Mouse (Mus musculus) neural tube, embryonic 12.5 days (tissue): Measurements from ENCODE around the gene Asb7. TPM values are rescaled to one million over a fixed set of nuclear protein-coding genes. Genes with fewer than 3 reads are reported as not detected.

ENCODE experiments used
- ATAC-seq: fragments of 200-750 bp; cut with Nextera tagmentation; 2 replicates; pipeline ENCODE4 v1.8.0; 2017; ENCODE audit warnings: low read depth, mild to moderate bottlenecking, moderate TSS enrichment, moderate library complexity; ENCODE audit not compliant: low FRiP score
- H3K27ac ChIP-seq: fragments of 300-500 bp; sonication (generic); 2 replicates; pipeline ENCODE4 v1.5.1; 2016
- H3K27me3 ChIP-seq: fragments of 300-500 bp; sonication (generic); replicated peaks from 2 replicates; pipeline ENCODE4 v1.6.1; 2016; ENCODE audit warnings: mild to moderate bottlenecking
- H3K36me3 ChIP-seq: fragments of 300-500 bp; sonication (generic); 2 replicates; pipeline ENCODE4 v1.6.1; 2016; ENCODE audit warnings: mild to moderate bottlenecking
- H3K4me1 ChIP-seq: fragments of 300-500 bp; sonication (generic); 2 replicates; pipeline ENCODE4 v1.6.1; 2016
- H3K4me2 ChIP-seq: fragments of 300-500 bp; sonication (generic); replicated peaks from 2 replicates; pipeline ENCODE4 v1.6.1; 2016; ENCODE audit warnings: mild to moderate bottlenecking
- H3K4me3 ChIP-seq: fragments of 300-500 bp; sonication (generic); 2 replicates; pipeline ENCODE4 v1.5.1; 2016
- H3K9ac ChIP-seq: fragments of 300-500 bp; sonication (generic); 2 replicates; pipeline ENCODE4 v1.6.1; 2016; ENCODE audit warnings: mild to moderate bottlenecking
- H3K9me3 ChIP-seq: fragments of 300-500 bp; sonication (generic); 2 replicates; pipeline ENCODE4 v1.6.1; 2016; ENCODE audit warnings: mild to moderate bottlenecking
- WGBS: fragments of 180-500 bp; shearing (Covaris S2); methylation state at CpG from one replicate; pipeline ENCODE4 v1.1.7; 2016; 5-methylcytosine and 5-hydroxymethylcytosine counted together
- polyA plus RNA-seq: library from polyadenylated mRNA; unstranded; fragments of >200 nt; fragmentation: Nextera tagmentation; extraction: Ambion mirVana; gene quantifications from 2 replicates; pipeline ENCODE4 v1.2.1, GENCODE M21; 2016

Gene Asb7
- polyA plus RNA-seq, 1 experiment from 2014 or later = 22.5 TPM

DNA sequence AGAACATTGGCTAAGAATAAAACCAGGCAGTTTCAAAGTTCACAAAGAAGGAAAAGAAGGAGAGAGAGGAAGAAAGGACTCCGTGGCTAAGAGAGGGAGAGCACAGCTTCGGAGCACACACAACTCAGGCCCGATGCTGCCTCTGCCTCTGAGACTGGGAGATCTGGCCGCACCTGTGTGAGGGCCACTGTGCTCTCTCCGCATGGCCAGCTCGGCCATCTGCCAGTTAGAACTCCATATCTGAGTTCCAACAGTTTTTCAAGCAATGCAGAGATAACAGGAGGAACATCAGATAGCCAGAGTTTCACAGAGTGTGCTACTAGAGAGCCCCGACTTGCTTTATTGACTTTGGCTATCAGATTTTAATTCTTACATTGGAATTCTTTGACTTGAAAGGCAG lies 5.1 kb upstream of the Asb7 start:
- 83% methylated on average over 7 of the region's 7 CpGs for WGBS
- no peak overlapping the region for H3K27ac ChIP-seq
- H3K4me1 ChIP-seq = peaks cover 3% of the 10 kb centered on the region; the same call in 1 of the 2 replicates
- no peaks in the 10 kb centered on the region for H3K27me3 ChIP-seq
- H3K9ac ChIP-seq = no peak overlapping the region
- ATAC-seq = no peak
- peaks cover 5% of the 10 kb centered on the region; the same call in 1 of the 2 replicates for H3K36me3 ChIP-seq
- no peaks in the 10 kb centered on the region for H3K9me3 ChIP-seq
- no peak overlapping the region for H3K4me3 ChIP-seq
- no peak overlapping the region for H3K4me2 ChIP-seq

DNA sequence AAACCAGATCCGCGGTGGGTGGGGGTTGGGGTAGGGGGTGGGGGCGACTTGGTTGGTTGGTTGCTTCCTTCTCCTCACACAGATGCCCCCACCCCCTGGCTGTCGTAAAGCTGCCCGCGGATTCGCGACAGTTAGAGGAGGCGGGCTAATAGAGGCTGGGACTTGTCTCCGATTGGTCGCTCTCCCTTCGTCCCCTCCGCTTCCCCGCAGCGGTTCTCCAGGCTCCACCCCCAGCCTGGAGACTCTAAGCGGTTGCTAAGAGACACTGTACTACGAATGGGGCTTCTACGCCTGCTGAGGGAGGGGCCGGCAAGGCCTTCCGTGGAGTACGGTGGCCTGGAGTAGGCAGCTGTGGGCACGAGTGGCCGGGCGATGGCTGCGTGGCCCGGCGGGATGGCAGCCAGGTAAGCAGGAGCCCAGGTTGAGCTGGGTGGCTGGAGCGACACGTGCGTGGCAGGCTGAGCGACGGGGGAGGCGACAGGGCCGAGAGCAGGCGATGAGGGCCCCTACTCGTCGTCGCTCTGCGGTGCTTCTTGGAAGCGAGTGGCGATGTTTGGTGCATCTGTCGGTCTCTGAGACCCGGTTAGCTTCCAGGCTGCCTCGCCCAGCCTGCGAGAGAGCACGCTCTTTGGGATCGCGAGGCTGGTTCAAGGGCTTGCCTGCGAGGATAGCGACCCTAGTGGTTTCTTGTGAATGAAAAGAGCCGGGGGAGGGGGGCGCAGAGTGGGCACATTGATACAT lies 394 bp upstream of the Asb7 start, which contains the start of gene Lins1:
Gene Lins1, plus strand, starts transcription at position 270 of the 741 bp plus-strand sequence.
- Histone ChIP-seq H3K4me3 (peak within 1 kb of the TSS; percentile 73), H3K9ac (peak within 1 kb of the TSS; percentile 87), H3K36me3 (no peaks in the 10 kb centered on the region), H3K27ac (peak within 1 kb of the TSS; percentile 74; the same call in 1 of the 2 replicates), H3K27me3 (no peaks in the 10 kb centered on the region), H3K4me2 (peak within 1 kb of the TSS; percentile 97), H3K9me3 (no peaks in the 10 kb centered on the region), H3K4me1 (peaks cover 11% of the 10 kb centered on the region)
- peak; percentile 99 for ATAC-seq
- WGBS = 0% methylated on average over 52 of the region's 52 CpGs

DNA sequence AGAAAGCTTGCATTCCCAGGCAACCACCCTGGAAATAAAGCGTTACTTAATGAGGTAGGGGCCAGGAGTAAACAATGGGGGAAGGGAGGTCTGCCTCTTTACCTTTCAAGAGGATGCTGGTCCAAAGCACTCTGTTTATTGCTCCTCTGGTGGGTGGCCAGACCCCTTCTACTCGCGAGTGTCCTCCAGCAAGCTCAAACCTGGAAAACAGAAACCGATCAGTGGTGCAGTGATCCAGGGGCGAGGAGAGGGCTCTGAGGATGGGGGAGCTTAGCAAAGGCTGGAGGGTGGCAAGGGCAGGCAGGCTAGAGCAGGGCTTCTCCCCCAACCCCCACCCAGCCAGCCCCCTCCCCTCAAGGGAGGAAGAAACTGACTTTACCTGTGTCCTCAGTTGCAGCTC lies 675 bp downstream of the Asb7 start:
- ATAC-seq = no peak; the same call in 1 of the 2 replicates
- WGBS = 2% methylated on average over 5 of the region's 5 CpGs

DNA sequence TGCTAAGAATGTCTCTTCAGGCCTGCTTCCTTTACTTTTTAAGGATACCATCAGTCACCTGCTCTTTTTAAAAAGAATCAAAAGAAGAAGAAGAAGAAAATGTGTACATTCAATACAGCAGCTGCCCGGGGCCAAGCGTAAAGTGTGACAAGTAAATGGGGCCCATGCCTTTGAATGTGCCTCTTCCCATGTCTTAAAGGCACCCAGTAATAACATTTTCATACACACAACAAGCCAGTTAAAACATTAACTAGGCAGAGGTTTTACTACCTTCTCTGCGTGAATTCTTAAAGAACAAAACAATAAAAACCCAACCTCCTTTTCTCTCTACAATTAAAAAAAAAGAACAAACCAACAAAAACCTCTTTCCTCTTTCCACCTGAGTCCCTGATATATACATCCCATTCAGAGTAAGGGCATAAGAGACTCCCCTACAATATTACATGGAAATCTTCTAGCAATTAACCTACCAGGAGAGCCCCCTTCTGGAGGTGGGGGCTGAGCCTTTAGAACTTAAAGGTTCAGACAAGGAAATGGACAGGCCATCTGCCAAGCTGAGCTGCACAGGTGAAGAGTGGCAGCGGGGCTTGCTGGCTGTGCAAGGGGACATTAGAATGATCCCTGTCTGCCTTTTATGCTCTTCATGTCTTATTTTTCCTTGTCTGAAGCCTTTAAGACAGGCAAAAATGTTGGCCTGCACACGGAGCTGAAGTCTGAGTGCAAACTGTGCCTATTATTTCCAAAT lies 7.1 kb downstream of the Asb7 start:
- no peak overlapping the region for H3K4me3 ChIP-seq
- no peaks in the 10 kb centered on the region for H3K4me1 ChIP-seq
- no peaks in the 10 kb centered on the region for H3K9me3 ChIP-seq
- H3K4me2 ChIP-seq = no peak overlapping the region
- 76% methylated on average over 5 of the region's 5 CpGs for WGBS
- H3K27me3 ChIP-seq = no peaks in the 10 kb centered on the region
- no peak for ATAC-seq
- no peak overlapping the region for H3K27ac ChIP-seq
- no peak overlapping the region for H3K9ac ChIP-seq
- peaks cover 40% of the 10 kb centered on the region for H3K36me3 ChIP-seq

More for the DNA sequence above, 675 bp downstream of the Asb7 start:
- no peaks in the 10 kb centered on the region for H3K27me3 ChIP-seq
- peaks cover 11% of the 10 kb centered on the region for H3K4me1 ChIP-seq
- no peaks in the 10 kb centered on the region for H3K36me3 ChIP-seq
- peak overlapping the region; percentile 87 for H3K9ac ChIP-seq
- peak overlapping the region; percentile 73 for H3K4me3 ChIP-seq
- H3K4me2 ChIP-seq = peak overlapping the region; percentile 97
- H3K9me3 ChIP-seq = no peaks in the 10 kb centered on the region
- no peak overlapping the region for H3K27ac ChIP-seq

DNA sequence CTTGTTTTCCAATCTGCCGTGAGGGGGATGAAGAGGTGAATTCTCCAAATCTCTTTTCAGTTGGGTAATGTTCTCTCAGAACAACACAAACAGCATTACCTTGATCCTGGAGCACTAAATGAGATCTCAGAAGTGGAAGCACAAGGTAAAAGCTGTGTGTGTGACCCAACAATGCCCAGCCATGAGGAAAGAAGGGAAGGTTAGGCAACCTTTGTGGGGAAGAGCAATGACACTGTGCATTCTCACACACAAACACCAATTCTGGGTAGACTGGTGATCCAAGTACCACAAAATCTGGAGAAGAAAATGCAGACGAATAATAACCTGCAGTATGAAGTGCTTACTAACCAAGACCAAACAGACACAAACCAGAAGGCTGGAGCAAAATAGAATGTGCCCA lies 13.6 kb downstream of the Asb7 start:
- WGBS = 93% methylated on average over 2 of the region's 2 CpGs
- Histone ChIP-seq H3K27me3 (no peaks in the 10 kb centered on the region), H3K36me3 (peaks cover 87% of the 10 kb centered on the region), H3K4me2 (no peak overlapping the region), H3K27ac (no peak overlapping the region), H3K9ac (no peak overlapping the region), H3K4me3 (no peak overlapping the region), H3K4me1 (no peaks in the 10 kb centered on the region), H3K9me3 (0 out of 2 replicates have a peak, but pooled peaks cover 3% of the 10 kb centered on the region)
- ATAC-seq = no peak

DNA sequence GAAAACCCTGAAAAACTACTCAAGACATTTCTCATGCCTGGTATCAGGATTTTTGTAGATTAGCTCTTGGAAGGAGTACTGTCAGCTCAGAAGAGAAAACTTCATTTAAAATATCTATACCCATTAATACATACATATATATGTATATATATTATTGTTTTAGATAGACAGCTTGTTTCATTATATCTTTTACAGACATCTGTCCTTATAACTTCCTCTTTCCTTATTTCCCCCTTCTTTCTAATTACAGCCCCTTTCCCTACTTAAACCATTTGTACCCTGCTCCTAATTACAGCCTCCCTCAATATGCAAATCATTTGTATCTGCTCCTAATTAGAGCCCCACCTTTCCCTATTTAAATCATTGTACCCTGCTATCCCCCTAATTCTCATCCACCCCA lies 22.3 kb downstream of the Asb7 start:
- Histone ChIP-seq H3K9me3 (peaks cover 12% of the 10 kb centered on the region; the same call in 1 of the 2 replicates), H3K4me2 (no peak overlapping the region), H3K27ac (no peak overlapping the region), H3K4me3 (no peak overlapping the region), H3K36me3 (peaks cover 35% of the 10 kb centered on the region), H3K4me1 (no peaks in the 10 kb centered on the region), H3K27me3 (no peaks in the 10 kb centered on the region), H3K9ac (no peak overlapping the region)
- ATAC-seq = no peak

DNA sequence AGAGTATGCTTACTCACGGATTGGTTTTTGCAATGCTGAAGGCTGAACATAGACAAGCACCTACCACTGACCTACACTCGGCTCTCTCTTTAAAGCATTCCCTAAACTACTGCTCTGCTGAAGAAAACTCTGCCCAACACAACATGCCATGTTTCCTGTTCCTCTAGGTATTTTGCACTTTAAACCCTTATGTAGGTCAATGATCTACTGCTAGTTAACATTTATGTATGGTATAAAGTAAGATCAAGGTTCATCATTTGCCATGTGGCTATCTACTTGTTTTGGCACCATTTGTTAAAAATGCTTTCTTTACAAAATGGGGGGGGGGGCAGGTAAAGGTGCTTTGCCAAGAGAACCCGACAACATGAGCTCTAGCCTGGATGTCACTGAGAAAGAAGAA lies 25.8 kb downstream of the Asb7 start:
- Histone ChIP-seq H3K27me3 (no peaks in the 10 kb centered on the region), H3K4me3 (no peak overlapping the region), H3K4me2 (no peak overlapping the region), H3K27ac (no peak overlapping the region), H3K9ac (no peak overlapping the region), H3K36me3 (peaks cover 27% of the 10 kb centered on the region), H3K9me3 (peaks cover 4% of the 10 kb centered on the region; the same call in 1 of the 2 replicates), H3K4me1 (no peaks in the 10 kb centered on the region)
- WGBS = 90% methylated on average over 3 of the region's 3 CpGs
- no peak for ATAC-seq

DNA sequence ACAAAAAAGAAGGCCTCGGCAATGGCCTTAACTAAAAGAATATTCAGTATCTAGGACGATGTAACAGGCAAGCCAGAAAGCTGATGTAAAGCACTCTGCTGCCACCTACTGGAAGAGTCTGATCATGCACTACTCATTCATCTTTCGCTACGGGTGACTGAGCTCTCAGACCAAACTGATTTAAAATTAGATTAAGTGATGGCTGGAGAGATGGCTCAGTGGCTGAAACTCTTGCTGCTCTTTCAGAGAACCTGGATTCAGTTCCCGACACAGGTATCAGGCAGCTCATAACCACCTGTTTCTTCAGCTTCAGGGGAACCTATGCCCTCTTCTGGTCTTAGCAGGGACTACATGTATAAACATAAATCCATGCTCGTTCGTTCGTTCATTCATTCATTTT lies 27.8 kb downstream of the Asb7 start:
- H3K27ac ChIP-seq = no peak overlapping the region
- no peak overlapping the region for H3K4me2 ChIP-seq
- no peak overlapping the region for H3K9ac ChIP-seq
- ATAC-seq = no peak
- H3K9me3 ChIP-seq = no peaks in the 10 kb centered on the region
- H3K36me3 ChIP-seq = peaks cover 35% of the 10 kb centered on the region
- WGBS = 24% methylated on average over 8 of the region's 8 CpGs
- H3K4me3 ChIP-seq = no peak overlapping the region
- H3K4me1 ChIP-seq = no peaks in the 10 kb centered on the region
- no peaks in the 10 kb centered on the region for H3K27me3 ChIP-seq

DNA sequence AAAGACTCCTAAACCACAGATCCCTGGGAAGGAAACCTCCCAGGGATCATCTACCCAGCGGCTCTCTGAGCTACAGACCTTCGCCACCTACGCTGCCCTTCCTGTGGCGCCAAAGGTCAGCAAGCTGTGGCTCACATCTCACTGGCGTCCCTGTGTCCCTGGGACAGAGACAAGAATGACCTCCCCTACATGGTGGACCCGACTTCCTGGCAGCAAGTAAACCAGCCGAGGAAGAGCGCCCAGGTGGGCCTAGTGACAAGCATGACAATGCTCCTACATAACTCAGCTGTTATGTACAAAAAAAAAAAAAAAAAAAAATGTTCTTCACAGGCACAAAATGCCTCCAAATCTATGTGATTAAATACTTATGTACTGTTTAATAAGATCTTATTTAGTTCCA lies 28.4 kb downstream of the Asb7 start:
- Histone ChIP-seq H3K36me3 (peaks cover 36% of the 10 kb centered on the region), H3K4me1 (no peaks in the 10 kb centered on the region), H3K4me2 (no peak overlapping the region), H3K27ac (no peak overlapping the region), H3K27me3 (no peaks in the 10 kb centered on the region), H3K9ac (no peak overlapping the region), H3K9me3 (no peaks in the 10 kb centered on the region), H3K4me3 (no peak overlapping the region)
- no peak for ATAC-seq
- 83% methylated on average over 8 of the region's 8 CpGs for WGBS

DNA sequence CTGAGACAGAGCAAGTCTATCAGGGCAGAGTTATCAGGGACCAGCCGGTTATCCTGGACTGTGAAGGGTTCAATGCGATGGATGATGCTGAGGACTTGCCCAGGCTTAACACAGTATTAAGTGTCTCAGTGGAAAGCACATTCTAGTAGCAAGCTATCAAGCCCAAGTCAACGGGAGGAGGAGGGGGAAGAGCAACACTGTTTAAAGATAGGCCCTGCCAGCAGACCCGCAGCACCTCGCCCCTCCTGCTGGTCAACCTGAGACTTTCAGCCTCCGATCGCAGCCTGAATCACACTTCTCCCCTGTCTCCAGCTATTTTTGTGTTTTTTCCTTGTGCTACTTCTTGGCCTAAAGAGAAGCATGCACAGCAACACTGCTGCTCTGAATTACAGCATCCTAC lies 29.1 kb downstream of the Asb7 start:
- Histone ChIP-seq H3K4me2 (no peak overlapping the region), H3K4me1 (no peaks in the 10 kb centered on the region), H3K9me3 (no peaks in the 10 kb centered on the region), H3K36me3 (peaks cover 40% of the 10 kb centered on the region), H3K27me3 (no peaks in the 10 kb centered on the region), H3K4me3 (no peak overlapping the region), H3K9ac (no peak overlapping the region), H3K27ac (no peak overlapping the region)
- 90% methylated on average over 7 of the region's 7 CpGs for WGBS
- no peak for ATAC-seq

DNA sequence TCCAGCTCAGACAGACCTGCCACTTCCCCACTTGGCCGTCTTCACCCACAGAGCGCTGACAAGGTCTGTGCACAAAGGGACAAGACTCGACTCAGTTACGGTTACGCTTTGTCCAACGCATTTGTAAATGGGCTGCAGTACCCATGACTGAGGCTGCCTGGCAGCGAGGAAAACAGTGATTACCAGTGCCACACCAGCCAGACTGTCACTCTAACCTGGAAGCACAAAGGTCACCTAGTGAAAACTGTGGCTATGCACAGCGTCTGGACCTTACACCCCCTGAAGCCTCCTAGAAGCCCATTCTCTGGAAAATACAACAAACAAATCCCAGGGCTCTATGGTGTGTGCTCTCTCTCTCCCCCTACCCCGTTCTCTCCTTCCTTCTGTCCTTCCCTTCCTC lies 33.9 kb downstream of the Asb7 start:
- Histone ChIP-seq H3K4me1 (peaks cover 6% of the 10 kb centered on the region), H3K36me3 (peaks cover 50% of the 10 kb centered on the region), H3K4me2 (no peak overlapping the region), H3K9me3 (no peaks in the 10 kb centered on the region), H3K27me3 (no peaks in the 10 kb centered on the region), H3K9ac (no peak overlapping the region), H3K27ac (no peak overlapping the region), H3K4me3 (no peak overlapping the region)
- ATAC-seq = no peak
- 89% methylated on average over 9 of the region's 9 CpGs for WGBS

DNA sequence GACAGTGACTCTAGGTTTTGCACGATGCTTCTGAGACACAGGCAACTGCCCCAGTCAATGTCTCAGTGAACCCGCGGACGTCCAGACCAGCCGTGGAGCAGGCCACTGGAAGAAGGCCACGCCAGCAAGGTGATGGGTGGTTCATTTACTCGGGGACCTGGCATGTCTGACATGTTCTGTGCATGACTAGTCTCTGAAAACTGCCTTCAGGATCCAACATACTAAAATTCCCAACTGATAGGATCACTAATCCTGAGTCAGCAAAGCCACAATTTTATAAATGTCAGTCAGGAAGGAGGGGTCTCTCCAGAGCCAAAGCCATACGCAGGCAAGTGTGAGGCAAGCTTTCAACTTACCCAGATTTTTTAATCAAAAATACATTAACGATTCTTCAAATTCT lies 35.8 kb downstream of the Asb7 start:
- no peaks in the 10 kb centered on the region for H3K27me3 ChIP-seq
- WGBS = 94% methylated on average over 9 of the region's 9 CpGs
- no peak for ATAC-seq

More for the DNA sequence above, 35.8 kb downstream of the Asb7 start:
- Histone ChIP-seq H3K36me3 (peaks cover 33% of the 10 kb centered on the region), H3K4me1 (peaks cover 6% of the 10 kb centered on the region), H3K4me2 (no peak overlapping the region), H3K4me3 (no peak overlapping the region), H3K27ac (no peak overlapping the region), H3K9me3 (no peaks in the 10 kb centered on the region), H3K9ac (no peak overlapping the region)
